Mouse (Mus musculus) midbrain, embryonic 13.5 days (tissue): ENCODE measurements at regions not wholly inside any gene's neighbourhood (a gene's known extent, or its start where the extent isn't known, plus 50 kb on each side); places are given as distances from the start of the nearest gene placed in this dataset. TPM values are rescaled to one million over a fixed set of nuclear protein-coding genes. Genes with fewer than 3 reads are reported as not detected.
A peak's percentile ranks its signal among the peaks of the same experiment; 100 is the strongest.

ENCODE experiments used
- ATAC-seq: fragments of 200-750 bp; cut with Nextera tagmentation; 2 replicates; pipeline ENCODE4 v1.8.0; 2017; ENCODE audit warnings: mild to moderate bottlenecking, moderate TSS enrichment, moderate library complexity
- H3K27ac ChIP-seq: fragments of 300-500 bp; sonication (generic); 2 replicates; pipeline ENCODE4 v1.5.1; 2015; ENCODE audit warnings: inconsistent platforms, mild to moderate bottlenecking, moderate library complexity
- H3K27me3 ChIP-seq: fragments of 300-500 bp; sonication (generic); 2 replicates; pipeline ENCODE4 v1.6.1; 2015; ENCODE audit warnings: mild to moderate bottlenecking, inconsistent platforms
- H3K36me3 ChIP-seq: fragments of 300-500 bp; sonication (generic); 2 replicates; pipeline ENCODE4 v1.6.1; 2015; ENCODE audit warnings: mild to moderate bottlenecking, inconsistent platforms
- H3K4me1 ChIP-seq: fragments of 300-500 bp; sonication (generic); replicated peaks from 2 replicates; pipeline ENCODE4 v1.6.1; 2015; ENCODE audit warnings: inconsistent platforms
- H3K4me2 ChIP-seq: fragments of 300-500 bp; sonication (generic); replicated peaks from 2 replicates; pipeline ENCODE4 v1.6.1; 2015; ENCODE audit warnings: moderate library complexity, mild to moderate bottlenecking, inconsistent platforms
- H3K4me3 ChIP-seq: fragments of 300-500 bp; sonication (generic); replicated peaks from 2 replicates; pipeline ENCODE4 v1.5.1; 2015; ENCODE audit warnings: mild to moderate bottlenecking, inconsistent platforms
- H3K9ac ChIP-seq: fragments of 300-500 bp; sonication (generic); replicated peaks from 2 replicates; pipeline ENCODE4 v1.6.1; 2015; ENCODE audit warnings: mild to moderate bottlenecking, inconsistent platforms
- H3K9me3 ChIP-seq: fragments of 300-500 bp; sonication (generic); 2 replicates; pipeline ENCODE4 v1.6.1; 2016; ENCODE audit warnings: mild to moderate bottlenecking, inconsistent platforms
- WGBS: fragments of 180-500 bp; shearing (Covaris S2); methylation state at CpG from one replicate; pipeline ENCODE4 v1.1.7; 2015; 5-methylcytosine and 5-hydroxymethylcytosine counted together
- microRNA-seq: library from miRNA; unstranded; fragments of <30 nt; microRNA quantifications from one replicate; pipeline ENCODE4, GENCODE M21; 2016

- no peak overlapping the region for H3K9ac ChIP-seq
- no peak overlapping the region for H3K4me3 ChIP-seq
- H3K4me2 ChIP-seq = no peak overlapping the region
- 78% methylated on average over 1 of the region's 1 CpGs for WGBS
- no peaks in the 10 kb centered on the region for H3K36me3 ChIP-seq
- no peaks in the 10 kb centered on the region for H3K9me3 ChIP-seq
- ATAC-seq = no peak
- no peak overlapping the region for H3K27ac ChIP-seq
- no peaks in the 10 kb centered on the region for H3K27me3 ChIP-seq
- H3K4me1 ChIP-seq = no peaks in the 10 kb centered on the region
These were observed 65.8 kb downstream of the Smim10l1 start for GRCm38 (mm10) chr6:133170548-133170947.

- no peak overlapping the region for H3K4me3 ChIP-seq
- H3K27me3 ChIP-seq = no peaks in the 10 kb centered on the region
- H3K4me1 ChIP-seq = no peaks in the 10 kb centered on the region
- WGBS = 63% methylated on average over 2 of the region's 2 CpGs
- H3K9ac ChIP-seq = no peak overlapping the region
- H3K4me2 ChIP-seq = no peak overlapping the region
- no peak for ATAC-seq
- H3K36me3 ChIP-seq = no peaks in the 10 kb centered on the region
- H3K27ac ChIP-seq = no peak overlapping the region
- H3K9me3 ChIP-seq = no peaks in the 10 kb centered on the region
These were observed 66.6 kb downstream of the Smim10l1 start for GRCm38 (mm10) chr6:133171286-133171685.

GRCm38 (mm10) chr6:133206173-133206572 lies 85.8 kb upstream of the 5530400C23Rik start:
- Histone ChIP-seq H3K4me3 (no peak overlapping the region), H3K9ac (no peak overlapping the region), H3K4me2 (no peak overlapping the region), H3K27ac (no peak overlapping the region), H3K9me3 (no peaks in the 10 kb centered on the region), H3K27me3 (no peaks in the 10 kb centered on the region), H3K36me3 (no peaks in the 10 kb centered on the region), H3K4me1 (no peaks in the 10 kb centered on the region)
- peak; percentile 69; the same call in 1 of the 2 replicates for ATAC-seq
- 7% methylated on average over 3 of the region's 3 CpGs for WGBS

Small RNA genes in the stretch of these regions (microRNA-seq; reads per million reads assigned to microRNA genes)
- gene Gm23403 (not detected), gene Gm25019 (not detected)
